Mouse (Mus musculus) ZHBTc4 (cell line): ENCODE results near the gene Spg11.
A peak's percentile ranks its signal among the peaks of the same experiment; 100 is the strongest.
"Not testable (repeated sequence)": the region's sequence is repeated elsewhere in the genome, so short reads cannot be mapped to it uniquely, and the experiment has no call there.

Experiments
- DNase-seq: peaks from one replicate; pipeline ENCODE4 v3.0.0-alpha.2; 2011; ENCODE audit warnings: low read depth, low spot score

Spg11 gene

GRCm38 (mm10) chr2:122065200-122065969 lies 52.8 kb downstream of the Spg11 start:
- DNase-seq = peak; percentile 60

- no peak for DNase-seq
These were observed 58.6 kb downstream of the Spg11 start for GRCm38 (mm10) chr2:122059365-122060115.

GRCm38 (mm10) chr2:122043926-122044325 lies 74.3 kb downstream of the Spg11 start:
- DNase-seq = no peak

- no peak for DNase-seq
These were observed 82.1 kb downstream of the Spg11 start for GRCm38 (mm10) chr2:122036064-122036463.

GRCm38 (mm10) chr2:122031970-122032369 lies 86.2 kb downstream of the Spg11 start:
- DNase-seq = no peak

GRCm38 (mm10) chr2:122028756-122029700 lies 89.2 kb downstream of the Spg11 start:
- DNase-seq = peak; percentile 53

GRCm38 (mm10) chr2:122027862-122028755 lies 90.1 kb downstream of the Spg11 start, which contains the start of gene Eif3j1:
Gene Eif3j1, plus strand, starts transcription at chr2:122028546.
- peak; percentile 89 for DNase-seq

GRCm38 (mm10) chr2:122027091-122027490 lies 91.1 kb downstream of the Spg11 start:
- DNase-seq = not testable (repeated sequence)

- DNase-seq = peak; percentile 47
These were observed 95.9 kb downstream of the Spg11 start for GRCm38 (mm10) chr2:122022284-122022683.

GRCm38 (mm10) chr2:122018705-122019104 lies 99.5 kb downstream of the Spg11 start:
- DNase-seq = no peak

- no peak for DNase-seq
These were observed 106.7 kb downstream of the Spg11 start for GRCm38 (mm10) chr2:122011441-122011840.

- no peak for DNase-seq
These were observed 109.4 kb downstream of the Spg11 start for GRCm38 (mm10) chr2:122008832-122009231.
